Mouse (Mus musculus): ENCODE data around the gene Lhfpl3.

The Lhfpl3 gene

DNA sequence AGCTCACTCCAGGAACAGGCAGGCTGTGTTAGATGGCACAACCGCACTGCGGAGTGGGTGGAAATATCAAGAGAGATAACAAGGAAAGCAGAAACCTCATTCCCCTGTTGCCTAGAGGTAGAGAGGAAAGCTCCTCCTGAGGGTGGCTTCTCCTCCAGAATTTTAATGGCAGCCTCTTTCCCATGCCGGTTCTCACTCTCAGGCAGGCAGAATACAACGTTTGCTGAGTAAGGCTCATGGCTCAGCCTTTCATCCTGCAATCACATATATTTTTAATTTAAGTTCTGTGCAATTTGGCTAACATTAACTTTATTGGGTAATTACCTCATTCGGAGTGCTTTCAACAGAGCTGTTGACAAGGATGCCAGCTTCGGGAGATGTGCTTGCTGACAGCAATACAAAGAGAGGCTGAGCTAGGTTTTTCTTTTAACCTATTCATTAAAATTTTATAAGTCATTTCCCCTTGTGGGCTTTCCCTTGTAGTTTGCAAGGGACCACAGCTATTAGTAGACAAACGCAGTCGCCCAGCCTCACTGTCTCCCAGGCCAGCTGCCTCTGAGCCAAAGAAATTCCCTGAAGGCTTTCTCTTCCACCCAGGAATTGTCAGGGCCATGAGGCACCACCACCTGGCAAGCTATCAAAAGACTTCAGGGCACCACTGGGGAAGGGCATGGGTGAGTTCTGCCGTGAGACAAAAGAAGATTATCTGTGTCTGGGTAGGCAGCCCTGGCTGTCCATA is 394.5 kb downstream of the Lhfpl3 start:
- DNase-seq (ENCODE audit: low spot score): no peak

GRCm38 (mm10) chr5:23153210-23153609 is 407.4 kb downstream of the Lhfpl3 start:
- no peak for DNase-seq (ENCODE audit: low spot score)

GRCm38 (mm10) chr5:23154439-23154838 is 408.6 kb downstream of the Lhfpl3 start:
- no peak for DNase-seq (ENCODE audit: low spot score)

DNA sequence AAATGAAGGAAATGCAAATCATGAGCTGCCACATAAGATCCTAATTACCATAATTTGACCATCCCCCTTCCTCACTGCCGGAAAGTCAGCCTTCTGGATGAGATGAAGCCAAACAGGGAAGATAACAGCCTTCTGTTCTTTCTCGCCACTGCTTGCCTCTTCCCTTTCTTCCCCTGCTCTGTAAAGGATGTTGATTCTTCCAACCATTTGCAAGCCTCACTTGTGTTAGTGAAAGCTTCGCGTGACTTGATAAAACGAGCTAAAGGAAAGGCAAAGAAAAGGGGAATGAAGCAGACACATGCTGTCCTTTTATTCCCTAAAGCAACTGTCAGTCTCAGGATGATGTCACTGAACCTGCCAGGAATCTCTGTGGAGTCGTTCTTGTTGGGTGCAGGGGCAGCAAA is 420.1 kb downstream of the Lhfpl3 start:
- no peak for DNase-seq (ENCODE audit: low spot score)

GRCm38 (mm10) chr5:23166658-23167057 is 420.8 kb downstream of the Lhfpl3 start:
- DNase-seq (ENCODE audit: low spot score): no peak

GRCm38 (mm10) chr5:23189633-23190032 is 443.8 kb downstream of the Lhfpl3 start:
- no peak for DNase-seq (ENCODE audit: low spot score)

GRCm38 (mm10) chr5:23196879-23197278 is 451.0 kb downstream of the Lhfpl3 start:
- DNase-seq (ENCODE audit: low spot score): no peak

- no peak for DNase-seq (ENCODE audit: low spot score)
Measured at GRCm38 (mm10) chr5:23213086-23213485, 467.2 kb downstream of the Lhfpl3 start.

GRCm38 (mm10) chr5:23214646-23215045 is 468.8 kb downstream of the Lhfpl3 start:
- no peak for DNase-seq (ENCODE audit: low spot score)

GRCm38 (mm10) chr5:23219655-23220054 is 473.8 kb downstream of the Lhfpl3 start:
- no peak for DNase-seq (ENCODE audit: low spot score)

DNA sequence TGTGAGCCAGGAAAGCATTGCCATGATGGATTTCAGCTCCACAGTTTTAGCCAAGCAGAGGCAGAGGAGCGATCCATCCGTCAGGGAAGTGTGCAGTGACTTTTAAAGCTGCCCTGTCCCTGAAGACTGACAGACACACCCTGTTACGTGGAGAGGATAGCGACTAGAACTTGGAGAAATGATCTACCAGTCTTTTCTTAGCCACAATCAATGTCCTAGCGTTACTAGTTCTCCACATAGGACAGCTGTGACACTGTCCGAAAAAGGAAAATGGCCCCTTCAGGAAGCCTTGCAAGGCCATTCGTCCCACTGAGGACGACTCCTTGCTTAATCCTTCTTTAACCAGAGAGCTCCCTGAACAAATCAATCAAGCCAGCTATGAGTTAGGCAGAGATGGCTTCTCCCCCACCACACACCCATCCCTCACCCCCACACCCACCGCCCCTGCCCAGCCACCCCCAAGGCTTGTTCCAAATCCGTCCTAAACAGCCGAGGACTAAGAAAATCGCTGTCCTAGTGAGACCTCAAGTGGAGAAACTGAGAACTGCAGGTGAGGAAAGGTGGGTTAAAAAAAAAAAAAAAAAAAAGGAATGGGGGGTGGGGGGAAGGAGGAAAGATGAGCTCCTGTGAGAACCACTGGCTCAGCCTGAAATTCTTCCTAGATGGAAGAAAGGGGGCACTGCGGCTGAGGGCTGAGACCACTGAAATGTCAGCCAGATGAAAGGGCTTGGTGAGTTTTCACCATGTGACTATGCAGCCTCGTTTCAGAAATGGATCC is 479.1 kb downstream of the Lhfpl3 start:
- peak; percentile 20 for DNase-seq (ENCODE audit: low spot score)

DNA sequence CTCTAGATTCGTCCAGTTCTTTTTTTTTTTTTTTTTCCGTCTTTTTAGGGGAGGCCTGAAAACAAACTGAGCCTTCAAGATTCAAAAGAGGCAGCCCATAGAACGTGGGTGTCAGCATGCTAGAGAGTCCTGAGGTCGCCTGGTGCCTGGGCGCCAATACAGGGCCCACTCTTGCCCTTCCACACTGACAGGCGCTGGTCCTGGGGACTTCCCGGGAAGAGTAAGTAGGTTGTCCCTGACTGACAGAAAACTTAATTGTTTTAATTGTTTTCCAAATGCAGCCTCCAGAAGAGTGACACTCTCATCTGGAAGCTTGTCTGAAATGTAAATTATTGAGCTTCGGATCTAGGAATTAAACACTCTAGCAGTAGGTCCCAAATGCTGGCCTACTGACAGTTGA is 479.8 kb downstream of the Lhfpl3 start:
- no peak for DNase-seq (ENCODE audit: low spot score)

GRCm38 (mm10) chr5:23226753-23227152 is 480.9 kb downstream of the Lhfpl3 start:
- no peak for DNase-seq (ENCODE audit: low spot score)

DNA sequence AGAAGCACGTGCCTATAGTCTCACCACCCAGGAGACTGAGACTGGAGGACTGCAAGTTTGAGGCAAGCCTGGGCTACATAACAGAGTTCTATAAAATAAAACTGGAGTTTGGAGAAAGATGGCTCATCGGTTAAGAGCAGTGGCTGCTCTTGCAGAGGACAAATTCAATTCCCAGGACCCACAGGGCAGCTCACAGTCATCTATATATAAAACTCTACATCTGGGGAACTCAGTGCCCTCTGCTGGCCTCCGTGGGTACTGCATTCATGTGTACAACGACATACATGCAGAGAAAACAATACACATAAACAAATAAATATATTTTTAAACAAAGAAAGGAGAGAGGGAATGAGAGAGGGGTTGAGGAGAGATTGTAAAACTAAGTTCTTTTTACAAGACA is 501.1 kb downstream of the Lhfpl3 start:
- no peak for DNase-seq (ENCODE audit: low spot score)

DNA sequence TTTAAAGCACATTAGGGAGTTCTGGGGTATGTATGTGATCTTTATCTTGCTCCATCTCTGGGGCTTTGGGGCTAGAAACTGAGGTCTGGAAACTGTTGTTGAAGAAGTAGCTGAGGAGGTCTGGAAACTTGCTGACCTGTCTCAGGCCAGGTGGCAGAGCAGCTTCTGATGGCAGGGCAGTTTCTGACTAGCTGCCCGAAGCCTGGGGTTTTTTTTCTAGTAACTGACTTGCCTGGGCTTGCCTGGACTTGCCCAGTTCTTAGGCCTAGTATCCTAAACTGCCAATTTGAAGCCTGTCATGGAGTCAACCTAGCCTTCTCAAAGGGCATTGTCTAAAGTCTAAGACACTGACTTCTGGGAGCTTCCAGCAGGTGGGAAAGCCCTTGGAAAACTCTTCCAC is 501.9 kb downstream of the Lhfpl3 start:
- no peak for DNase-seq (ENCODE audit: low spot score)

DNA sequence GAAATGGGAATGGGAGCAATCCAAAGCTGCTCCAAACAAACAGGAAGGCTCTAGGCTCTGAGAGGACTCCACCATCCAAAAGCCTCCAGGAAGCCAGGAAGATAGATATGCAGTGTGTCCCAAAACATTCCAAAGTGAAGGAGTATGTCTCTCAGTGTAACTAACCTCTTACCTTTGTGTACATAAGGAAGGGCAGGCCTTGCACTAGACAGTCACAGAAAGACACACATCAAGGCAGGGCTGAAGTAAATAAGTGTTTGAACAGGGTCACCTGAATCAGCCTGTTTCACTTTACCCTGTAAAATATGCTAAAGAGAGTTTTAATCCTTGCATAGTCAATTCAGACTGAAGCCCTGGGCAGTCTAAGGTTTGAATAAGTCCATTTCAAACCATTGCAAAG is 502.4 kb downstream of the Lhfpl3 start:
- DNase-seq (ENCODE audit: low spot score): no peak

DNA sequence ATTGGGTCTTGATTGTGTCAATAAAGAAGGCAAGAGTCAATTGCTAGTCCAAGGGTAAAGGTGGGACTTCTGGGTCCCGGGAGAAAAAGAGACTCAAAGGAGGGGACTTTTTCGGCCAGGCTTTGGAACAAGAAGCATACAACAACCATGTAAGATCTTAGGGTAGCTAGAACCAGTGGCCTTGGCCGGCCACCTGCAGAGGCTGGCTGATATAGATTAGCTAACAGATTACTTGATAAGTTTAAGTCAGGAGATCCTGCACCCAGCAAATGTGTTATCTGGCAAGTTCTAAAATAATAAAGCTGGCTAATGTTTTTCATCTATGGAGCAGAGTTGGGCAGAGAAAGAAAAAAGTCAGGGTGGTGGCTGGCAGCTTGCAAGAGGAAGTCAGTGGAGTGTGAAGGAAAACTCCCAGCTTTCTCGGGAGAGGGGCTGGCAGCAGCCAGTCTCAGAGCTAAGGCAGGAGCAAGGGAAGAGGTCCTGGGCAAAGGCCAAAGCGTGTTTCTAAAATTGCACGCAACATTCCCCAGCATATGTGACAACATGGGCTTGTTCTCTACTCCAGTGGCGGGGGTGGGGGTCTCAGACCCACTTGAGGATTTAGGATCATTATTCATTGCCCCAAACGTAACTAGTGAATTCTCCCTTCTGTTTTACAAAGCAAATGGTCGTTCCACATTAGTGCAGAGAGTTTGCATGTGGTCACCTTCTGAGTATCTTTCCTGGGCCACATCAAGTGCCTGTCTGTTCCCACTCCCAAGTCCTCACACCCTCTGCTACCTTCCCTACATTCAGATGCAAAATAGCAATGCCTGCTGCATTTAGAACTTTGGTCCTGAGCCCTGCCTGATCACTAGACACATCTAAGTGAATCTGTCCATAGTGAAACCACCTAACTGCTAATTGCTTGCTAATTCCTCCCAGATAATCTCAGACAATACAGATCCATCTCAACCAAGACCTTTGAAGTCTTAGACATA is 504.3 kb downstream of the Lhfpl3 start:
- no peak for DNase-seq (ENCODE audit: low spot score)

DNA sequence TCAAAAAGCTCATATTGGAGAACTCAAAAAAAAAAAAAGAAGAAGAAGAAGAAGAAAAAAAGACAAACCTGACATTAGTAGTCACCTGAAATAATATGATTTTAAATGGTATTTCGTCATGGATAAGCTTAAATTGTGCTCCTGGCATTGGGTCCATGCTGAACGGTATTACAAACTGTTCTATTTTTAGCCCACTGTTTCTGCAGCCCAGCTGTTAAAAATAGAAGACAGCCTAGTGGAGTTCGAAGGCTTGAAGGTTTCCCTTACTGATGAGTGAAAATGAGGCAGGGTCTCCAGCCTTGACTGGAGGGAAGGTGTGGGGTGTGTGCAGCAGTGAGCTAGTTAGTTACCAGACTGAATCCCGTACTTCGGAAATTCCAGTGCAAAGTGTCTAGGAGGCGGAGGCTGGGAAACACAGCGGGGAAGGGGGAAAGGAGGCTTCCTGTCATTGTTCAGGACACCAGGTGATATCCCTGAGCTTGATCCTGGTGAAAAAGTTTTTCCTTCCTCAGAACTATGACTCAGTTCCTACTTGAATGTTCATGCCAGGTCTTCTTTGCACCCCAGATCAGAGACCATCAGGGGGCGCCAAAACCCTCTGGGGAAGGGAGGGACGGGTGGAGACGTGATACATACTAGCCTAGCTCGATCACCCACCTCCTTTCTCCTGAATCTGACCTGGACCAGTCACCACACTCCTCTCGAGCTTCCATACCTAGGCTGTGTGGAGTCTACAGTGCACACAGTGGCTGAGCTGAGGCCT is 505.8 kb downstream of the Lhfpl3 start:
- DNase-seq (ENCODE audit: low spot score): no peak

DNA sequence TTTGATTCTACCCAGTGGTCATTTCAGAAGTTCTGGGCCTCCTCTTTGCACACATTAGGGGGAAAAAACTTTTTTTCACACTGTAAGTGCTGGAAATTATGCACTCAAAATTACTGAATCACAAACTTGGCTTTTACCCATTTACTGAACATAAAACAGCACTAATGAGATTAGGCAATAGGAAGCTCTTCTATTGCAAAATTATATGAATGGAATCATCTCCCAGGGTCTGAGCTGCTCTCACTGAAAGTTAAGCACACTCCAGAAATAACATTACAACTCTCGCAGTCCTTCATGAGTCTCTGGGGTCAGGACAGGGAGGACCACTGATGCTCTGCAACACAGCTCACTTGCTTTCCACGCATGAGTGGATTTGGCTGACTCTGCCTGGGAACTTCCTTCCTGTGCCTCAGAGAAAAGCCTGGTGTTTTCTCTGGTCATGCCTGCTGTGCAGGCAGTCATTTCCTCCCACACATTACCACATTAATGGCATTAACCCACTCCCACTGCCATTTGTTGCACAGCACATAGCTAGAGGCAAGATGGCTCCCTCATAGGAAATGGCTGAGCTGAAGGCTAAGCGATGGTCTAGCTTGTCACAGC is 510.1 kb downstream of the Lhfpl3 start:
- DNase-seq (ENCODE audit: low spot score): no peak

- DNase-seq (ENCODE audit: low spot score): no peak
Measured at GRCm38 (mm10) chr5:23273309-23273708, 527.5 kb downstream of the Lhfpl3 start.

DNA sequence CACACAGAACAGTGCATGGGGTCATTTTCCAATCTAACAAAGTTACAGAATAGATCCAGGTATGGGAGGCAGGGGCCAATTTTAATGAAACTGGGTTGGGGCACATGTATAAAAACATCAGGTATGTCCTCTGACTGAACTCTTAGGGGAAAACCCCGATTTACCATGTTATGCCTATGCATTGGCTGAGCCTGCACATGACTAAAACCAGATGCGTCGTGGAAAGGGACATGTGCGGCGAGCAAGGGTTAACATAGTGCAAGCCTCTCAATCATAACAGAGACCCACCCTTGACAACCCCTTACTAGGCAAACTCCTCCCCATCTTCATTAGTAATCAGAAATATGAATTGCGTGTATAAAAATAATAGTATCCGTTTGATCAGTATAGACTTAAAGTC is 533.5 kb downstream of the Lhfpl3 start:
- no peak for DNase-seq (ENCODE audit: low spot score)
